Mouse (Mus musculus) heart, embryonic 13.5 days (tissue): ENCODE data around the gene Slc11a1. TPM values are rescaled to one million over a fixed set of nuclear protein-coding genes. Genes with fewer than 3 reads are reported as not detected.
"Not testable (repeated sequence)": the region's sequence is repeated elsewhere in the genome, so short reads cannot be mapped to it uniquely, and the experiment has no call there.

ENCODE experiments used
- ATAC-seq: fragments of 200-750 bp; cut with Nextera tagmentation; 2 replicates; pipeline ENCODE4 v1.8.0; 2017; ENCODE audit warnings: moderate TSS enrichment; ENCODE audit not compliant: insufficient number of reproducible peaks, low FRiP score, low TSS enrichment; ENCODE audit errors: extremely low read depth
- H3K27ac ChIP-seq: fragments of 300-500 bp; sonication (generic); replicated peaks from 2 replicates; pipeline ENCODE4 v1.5.1; 2015; ENCODE audit warnings: moderate library complexity, mild to moderate bottlenecking, inconsistent platforms
- H3K27me3 ChIP-seq: fragments of 300-500 bp; sonication (generic); replicated peaks from 2 replicates; pipeline ENCODE4 v1.6.1; 2015; ENCODE audit warnings: mild to moderate bottlenecking, inconsistent platforms
- H3K36me3 ChIP-seq: fragments of 300-500 bp; sonication (generic); 2 replicates; pipeline ENCODE4 v1.6.1; 2015; ENCODE audit warnings: mild to moderate bottlenecking, inconsistent platforms
- H3K4me1 ChIP-seq: fragments of 300-500 bp; sonication (generic); 2 replicates; pipeline ENCODE4 v1.6.1; 2015; ENCODE audit warnings: inconsistent platforms
- H3K4me2 ChIP-seq: fragments of 300-500 bp; sonication (generic); 2 replicates; pipeline ENCODE4 v1.6.1; 2015; ENCODE audit warnings: inconsistent platforms, mild to moderate bottlenecking, moderate library complexity
- H3K4me3 ChIP-seq: fragments of 300-500 bp; sonication (generic); 2 replicates; pipeline ENCODE4 v1.5.1; 2015; ENCODE audit warnings: moderate library complexity, mild to moderate bottlenecking, inconsistent platforms
- H3K9ac ChIP-seq: fragments of 300-500 bp; sonication (generic); 2 replicates; pipeline ENCODE4 v1.6.1; 2015; ENCODE audit warnings: inconsistent platforms, mild to moderate bottlenecking, moderate library complexity
- H3K9me3 ChIP-seq: fragments of 300-500 bp; sonication (generic); 2 replicates; pipeline ENCODE4 v1.6.1; 2016; ENCODE audit warnings: inconsistent platforms
- WGBS: fragments of 180-500 bp; shearing (Covaris S2); methylation state at CpG from one replicate; pipeline ENCODE4 v1.1.7; 2015; ENCODE audit warnings: mixed read lengths; 5-methylcytosine and 5-hydroxymethylcytosine counted together
- polyA plus RNA-seq: library from polyadenylated mRNA; unstranded; fragments of >200 nt; fragmentation: Nextera tagmentation; extraction: Ambion mirVana; gene quantifications from 2 replicates; pipeline ENCODE4 v1.2.1, GENCODE M21; 2015

Slc11a1 gene
- polyA plus RNA-seq, 1 experiment from 2014 or later: 3.1 TPM

GRCm38 (mm10) chr1:74338626-74339025 lies 36.4 kb upstream of the Slc11a1 start:
- no peak overlapping the region for H3K27ac ChIP-seq
- ATAC-seq: no peak
- no peaks in the 10 kb centered on the region for H3K9me3 ChIP-seq
- no peaks in the 10 kb centered on the region for H3K36me3 ChIP-seq
- no peak overlapping the region for H3K4me3 ChIP-seq
- peaks cover 50% of the 10 kb centered on the region for H3K4me1 ChIP-seq
- H3K9ac ChIP-seq: no peak overlapping the region
- no peaks in the 10 kb centered on the region for H3K27me3 ChIP-seq
- no peak overlapping the region for H3K4me2 ChIP-seq
- WGBS: 77% methylated on average over 3 of the region's 4 CpGs

GRCm38 (mm10) chr1:74339917-74340316 lies 35.1 kb upstream of the Slc11a1 start:
- Histone ChIP-seq H3K36me3 (no peaks in the 10 kb centered on the region), H3K4me2 (no peak overlapping the region), H3K27ac (no peak overlapping the region), H3K9me3 (no peaks in the 10 kb centered on the region), H3K27me3 (no peaks in the 10 kb centered on the region), H3K4me3 (no peak overlapping the region), H3K9ac (no peak overlapping the region), H3K4me1 (peaks cover 41% of the 10 kb centered on the region)
- 79% methylated on average over 9 of the region's 9 CpGs for WGBS
- ATAC-seq: no peak

- Histone ChIP-seq H3K27me3 (no peaks in the 10 kb centered on the region), H3K36me3 (no peaks in the 10 kb centered on the region), H3K27ac (no peak overlapping the region), H3K4me2 (no peak overlapping the region), H3K4me3 (no peak overlapping the region), H3K4me1 (peaks cover 37% of the 10 kb centered on the region), H3K9ac (no peak overlapping the region), H3K9me3 (no peaks in the 10 kb centered on the region)
- 94% methylated on average over 6 of the region's 6 CpGs for WGBS
- ATAC-seq: no peak
Measured at GRCm38 (mm10) chr1:74340361-74340764, 34.6 kb upstream of the Slc11a1 start.

- H3K9ac ChIP-seq, H3K9me3 ChIP-seq, H3K27ac ChIP-seq, H3K27me3 ChIP-seq, H3K36me3 ChIP-seq, ATAC-seq, H3K4me3 ChIP-seq, H3K4me2 ChIP-seq: not testable (repeated sequence)
- 86% methylated on average over 4 of the region's 4 CpGs for WGBS
- H3K4me1 ChIP-seq: peaks cover 31% of the 10 kb centered on the region
Measured at GRCm38 (mm10) chr1:74340992-74341391, 34.0 kb upstream of the Slc11a1 start.

- Histone ChIP-seq H3K9ac (no peak overlapping the region), H3K27me3 (no peaks in the 10 kb centered on the region), H3K36me3 (no peaks in the 10 kb centered on the region), H3K4me1 (peaks cover 28% of the 10 kb centered on the region), H3K9me3 (no peaks in the 10 kb centered on the region), H3K4me2 (no peak overlapping the region), H3K27ac (no peak overlapping the region), H3K4me3 (no peak overlapping the region)
- ATAC-seq: no peak
- 80% methylated on average over 7 of the region's 7 CpGs for WGBS
Measured at GRCm38 (mm10) chr1:74341898-74342297, 33.1 kb upstream of the Slc11a1 start.

- H3K4me1 ChIP-seq: peaks cover 24% of the 10 kb centered on the region
- H3K4me2 ChIP-seq: no peak overlapping the region
- H3K27ac ChIP-seq: no peak overlapping the region
- peaks cover 2% of the 10 kb centered on the region; the same call in 1 of the 2 replicates for H3K36me3 ChIP-seq
- H3K9ac ChIP-seq: no peak overlapping the region
- WGBS: 80% methylated on average over 1 of the region's 1 CpGs
- no peaks in the 10 kb centered on the region for H3K9me3 ChIP-seq
- H3K27me3 ChIP-seq: no peaks in the 10 kb centered on the region
- H3K4me3 ChIP-seq: no peak overlapping the region
- ATAC-seq: no peak
Measured at GRCm38 (mm10) chr1:74342308-74342707, 32.7 kb upstream of the Slc11a1 start.

GRCm38 (mm10) chr1:74343161-74343560 lies 31.8 kb upstream of the Slc11a1 start:
- Histone ChIP-seq H3K4me1 (peaks cover 17% of the 10 kb centered on the region), H3K36me3 (peaks cover 9% of the 10 kb centered on the region; the same call in 1 of the 2 replicates), H3K27ac (no peak overlapping the region), H3K9me3 (no peaks in the 10 kb centered on the region), H3K9ac (peak overlapping the region; percentile 5; the same call in 1 of the 2 replicates), H3K4me3 (no peak overlapping the region), H3K27me3 (no peaks in the 10 kb centered on the region), H3K4me2 (no peak overlapping the region)
- ATAC-seq: no peak
- 77% methylated on average over 5 of the region's 5 CpGs for WGBS

GRCm38 (mm10) chr1:74344163-74344916 lies 30.7 kb upstream of the Slc11a1 start:
- 81% methylated on average over 11 of the region's 11 CpGs for WGBS
- Histone ChIP-seq H3K4me2 (no peak overlapping the region), H3K9me3 (no peaks in the 10 kb centered on the region), H3K4me3 (no peak overlapping the region), H3K27ac (no peak overlapping the region), H3K4me1 (0 out of 2 replicates have a peak, but pooled peaks cover 8% of the 10 kb centered on the region), H3K27me3 (no peaks in the 10 kb centered on the region), H3K36me3 (peaks cover 19% of the 10 kb centered on the region), H3K9ac (no peak overlapping the region)
- no peak for ATAC-seq

- WGBS: 87% methylated on average over 13 of the region's 13 CpGs
- no peak overlapping the region for H3K4me2 ChIP-seq
- H3K9me3 ChIP-seq: no peaks in the 10 kb centered on the region
- H3K4me1 ChIP-seq: peaks cover 9% of the 10 kb centered on the region
- H3K9ac ChIP-seq: no peak overlapping the region
- no peak overlapping the region for H3K4me3 ChIP-seq
- no peak overlapping the region for H3K27ac ChIP-seq
- no peaks in the 10 kb centered on the region for H3K27me3 ChIP-seq
- no peak for ATAC-seq
- H3K36me3 ChIP-seq: peaks cover 61% of the 10 kb centered on the region
Measured at GRCm38 (mm10) chr1:74351185-74351769, 23.7 kb upstream of the Slc11a1 start.

- WGBS: 60% methylated on average over 5 of the region's 5 CpGs
- no peak overlapping the region for H3K4me3 ChIP-seq
- H3K4me1 ChIP-seq: peaks cover 9% of the 10 kb centered on the region
- ATAC-seq: no peak
- H3K9ac ChIP-seq: no peak overlapping the region
- no peaks in the 10 kb centered on the region for H3K9me3 ChIP-seq
- no peak overlapping the region for H3K4me2 ChIP-seq
- peaks cover 56% of the 10 kb centered on the region for H3K36me3 ChIP-seq
- no peaks in the 10 kb centered on the region for H3K27me3 ChIP-seq
- peak overlapping the region; percentile 66 for H3K27ac ChIP-seq
Measured at GRCm38 (mm10) chr1:74352532-74353096, 22.4 kb upstream of the Slc11a1 start.

- 0 out of 2 replicates have a peak overlapping the region, but pooled peaks have one; percentile 38 for H3K27ac ChIP-seq
- WGBS: 80% methylated on average over 9 of the region's 9 CpGs
- H3K9ac ChIP-seq: no peak overlapping the region
Measured at GRCm38 (mm10) chr1:74353453-74354229, 21.4 kb upstream of the Slc11a1 start.

More at GRCm38 (mm10) chr1:74353453-74354229, 21.4 kb upstream of the Slc11a1 start:
- H3K27me3 ChIP-seq: no peaks in the 10 kb centered on the region
- no peak for ATAC-seq
- no peak overlapping the region for H3K4me2 ChIP-seq
- no peaks in the 10 kb centered on the region for H3K9me3 ChIP-seq
- H3K4me3 ChIP-seq: no peak overlapping the region
- H3K4me1 ChIP-seq: peaks cover 9% of the 10 kb centered on the region
- peaks cover 47% of the 10 kb centered on the region for H3K36me3 ChIP-seq
